Mouse (Mus musculus): ENCODE data around the gene Neurod4. TPM values are rescaled to one million over a fixed set of nuclear protein-coding genes. Genes with fewer than 3 reads are reported as not detected.

Gene Neurod4
- polyA plus RNA-seq, 1 experiment: not detected

DNA sequence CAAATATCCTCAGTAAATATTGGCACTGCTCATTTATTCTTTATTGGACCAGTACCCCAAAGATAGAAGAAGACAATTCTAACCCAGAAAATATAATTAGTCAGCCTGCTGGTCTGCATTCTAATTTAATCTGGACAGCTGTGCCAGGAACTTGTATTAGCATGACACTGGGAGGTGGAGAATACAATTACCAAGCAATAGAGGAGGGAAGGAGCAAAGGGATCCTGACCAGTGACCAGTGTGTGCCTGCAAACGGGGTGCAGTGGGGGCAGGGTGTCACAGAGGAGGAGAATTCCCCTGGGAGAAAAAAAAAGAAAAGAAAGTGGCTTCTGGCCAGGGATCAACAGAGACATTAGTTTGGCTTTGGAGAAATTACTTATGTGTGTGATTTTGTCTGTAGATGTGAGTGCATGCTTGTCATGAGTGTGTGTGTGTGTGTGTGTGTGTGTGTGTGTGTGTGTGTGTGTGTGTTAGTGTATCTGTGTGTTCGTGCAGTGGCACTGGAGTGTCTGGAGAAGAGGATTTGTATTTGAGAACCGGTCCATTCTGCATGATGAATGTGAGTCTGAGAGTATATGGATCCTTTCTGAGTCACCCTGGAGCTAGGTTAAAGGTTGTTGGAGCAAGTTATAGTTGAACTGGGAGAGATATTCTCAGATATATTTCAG lies 13.8 kb upstream of the Neurod4 start:
- Histone ChIP-seq H3K4me3 (ENCODE audit: insufficient read depth, poor library complexity, severe bottlenecking) (no peak overlapping the region), H3ac (ENCODE audit: control insufficient read depth, insufficient read length, low read depth) (no peak overlapping the region), H3K27me3 (ENCODE audit: control insufficient read depth, insufficient read depth, insufficient read length) (no peaks in the 10 kb centered on the region), H3K79me2 (ENCODE audit: control insufficient read depth, insufficient read depth) (no peaks in the 10 kb centered on the region), H3K36me3 (ENCODE audit: control insufficient read depth, insufficient read depth) (no peaks in the 10 kb centered on the region), H3K79me3 (ENCODE audit: low read depth) (no peaks in the 10 kb centered on the region)
- no peak for TF ChIP-seq MYOD1 (IDR thresholded peaks at IDR 0.05; ENCODE audit: control insufficient read depth, insufficient read length, low read depth)
- no peak for TF ChIP-seq MYOG (IDR thresholded peaks at IDR 0.05; ENCODE audit: control insufficient read depth, extremely low read depth, insufficient read length)
- no peak for TF ChIP-seq FOSL1 (IDR thresholded peaks at IDR 0.05; ENCODE audit: insufficient read depth, low read length, poor library complexity, severe bottlenecking)
- no peak for TF ChIP-seq USF1 (IDR thresholded peaks at IDR 0.05; ENCODE audit: low read depth)
- no peak for TF ChIP-seq CTCF (IDR thresholded peaks at IDR 0.05; ENCODE audit: control insufficient read depth, insufficient read depth, insufficient read length)

DNA sequence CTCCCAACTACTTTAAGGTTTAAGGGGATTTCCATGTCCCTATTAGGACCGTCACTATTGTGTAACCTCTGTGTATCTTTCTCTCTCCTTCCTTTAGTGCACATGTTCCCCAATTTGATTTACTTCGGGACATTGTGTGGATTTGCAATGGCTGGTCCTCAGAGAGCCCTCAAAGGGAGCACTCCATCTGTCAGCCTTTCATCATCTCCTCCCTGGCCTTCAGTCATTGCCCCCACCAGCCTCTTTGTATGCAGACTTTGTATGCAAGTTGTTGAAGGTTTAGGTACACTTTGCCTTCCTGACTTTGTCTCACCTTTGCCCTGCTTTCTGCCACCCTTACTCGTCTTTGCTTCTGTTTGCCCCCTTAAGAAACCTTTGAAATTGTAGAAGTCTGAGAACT lies 8.0 kb upstream of the Neurod4 start:
- H3K27me3 ChIP-seq (ENCODE audit: control insufficient read depth, insufficient read depth, insufficient read length): no peaks in the 10 kb centered on the region
- no peaks in the 10 kb centered on the region for H3K79me3 ChIP-seq (ENCODE audit: low read depth)
- H3K36me3 ChIP-seq (ENCODE audit: control insufficient read depth, insufficient read depth): no peaks in the 10 kb centered on the region
- H3K4me3 ChIP-seq (ENCODE audit: insufficient read depth, poor library complexity, severe bottlenecking): no peak overlapping the region
- H3K79me2 ChIP-seq (ENCODE audit: control insufficient read depth, insufficient read depth): no peaks in the 10 kb centered on the region
- TF ChIP-seq FOSL1 (IDR thresholded peaks at IDR 0.05; ENCODE audit: insufficient read depth, low read length, poor library complexity, severe bottlenecking) (no peak), USF1 (IDR thresholded peaks at IDR 0.05; ENCODE audit: low read depth) (no peak), MAX (IDR thresholded peaks at IDR 0.05) (no peak), CEBPB (IDR thresholded peaks at IDR 0.05; ENCODE audit: low read depth) (no peak), MYOG (IDR thresholded peaks at IDR 0.05; ENCODE audit: control insufficient read depth, extremely low read depth, insufficient read length) (no peak), MYOD1 (IDR thresholded peaks at IDR 0.05; ENCODE audit: control insufficient read depth, insufficient read length, low read depth) (no peak), CTCF (IDR thresholded peaks at IDR 0.05; ENCODE audit: control insufficient read depth, insufficient read depth, insufficient read length) (no peak)
- no peak overlapping the region for H3ac ChIP-seq (ENCODE audit: control insufficient read depth, insufficient read length, low read depth)

DNA sequence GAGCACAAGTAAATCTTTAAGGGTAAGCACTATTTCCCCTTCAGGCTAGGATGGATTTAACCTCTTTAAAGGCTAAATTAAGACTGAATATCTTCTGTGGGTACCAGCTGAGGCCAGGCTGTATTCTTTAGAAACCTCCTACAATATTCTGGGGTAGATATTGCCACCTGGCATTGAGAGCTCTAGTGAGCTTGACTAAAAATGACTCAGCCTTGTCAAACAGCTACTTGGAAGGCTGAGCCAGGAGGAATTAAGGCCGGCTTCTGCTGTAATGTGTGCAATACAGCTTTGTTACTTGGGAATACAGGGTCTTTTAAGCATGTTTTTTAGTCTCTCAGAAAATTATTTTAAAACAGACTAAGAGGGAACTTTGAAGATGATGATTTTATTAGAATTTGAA lies 7.2 kb upstream of the Neurod4 start:
- no peak overlapping the region for H3K4me3 ChIP-seq (ENCODE audit: insufficient read depth, poor library complexity, severe bottlenecking)
- H3K79me3 ChIP-seq (ENCODE audit: low read depth): no peaks in the 10 kb centered on the region
- no peaks in the 10 kb centered on the region for H3K79me2 ChIP-seq (ENCODE audit: control insufficient read depth, insufficient read depth)
- TF ChIP-seq MYOD1 (IDR thresholded peaks at IDR 0.05; ENCODE audit: control insufficient read depth, insufficient read length, low read depth) (no peak), CTCF (IDR thresholded peaks at IDR 0.05; ENCODE audit: control insufficient read depth, insufficient read depth, insufficient read length) (no peak), MAX (IDR thresholded peaks at IDR 0.05) (no peak), USF1 (IDR thresholded peaks at IDR 0.05; ENCODE audit: low read depth) (no peak), CEBPB (IDR thresholded peaks at IDR 0.05; ENCODE audit: low read depth) (no peak), FOSL1 (IDR thresholded peaks at IDR 0.05; ENCODE audit: insufficient read depth, low read length, poor library complexity, severe bottlenecking) (no peak)
- H3K27me3 ChIP-seq (ENCODE audit: control insufficient read depth, insufficient read depth, insufficient read length): no peaks in the 10 kb centered on the region
- H3K36me3 ChIP-seq (ENCODE audit: control insufficient read depth, insufficient read depth): no peaks in the 10 kb centered on the region
- no peak overlapping the region for H3ac ChIP-seq (ENCODE audit: control insufficient read depth, insufficient read length, low read depth)

DNA sequence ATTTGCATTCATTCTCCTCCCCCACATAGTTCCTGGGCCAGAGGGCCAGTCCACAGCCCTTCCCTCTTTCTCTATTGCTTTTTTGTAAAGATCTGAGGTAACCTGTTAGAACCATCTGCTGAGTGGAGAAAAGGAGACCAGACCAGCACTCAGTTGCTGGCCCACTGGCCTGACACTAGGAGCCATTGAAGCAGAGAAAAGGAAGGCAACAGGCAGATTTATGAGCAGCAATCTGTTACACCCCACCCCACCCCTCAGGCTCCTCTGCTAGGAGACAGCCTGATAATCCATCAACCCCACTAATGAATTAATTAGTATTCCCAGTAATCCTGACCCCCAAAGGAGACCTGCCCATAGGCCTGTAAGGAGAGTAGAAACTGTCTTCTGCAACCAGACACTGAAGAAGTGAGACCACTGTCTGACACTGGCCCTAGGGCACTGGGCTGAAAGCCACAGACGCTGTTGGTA lies 2.0 kb upstream of the Neurod4 start:
- TF ChIP-seq FOSL1 (IDR thresholded peaks at IDR 0.05; ENCODE audit: insufficient read depth, low read length, poor library complexity, severe bottlenecking): no peak
- TF ChIP-seq CTCF (IDR thresholded peaks at IDR 0.05; ENCODE audit: control insufficient read depth, insufficient read depth, insufficient read length): no peak
- no peak for TF ChIP-seq MYOG (IDR thresholded peaks at IDR 0.05; ENCODE audit: control insufficient read depth, extremely low read depth, insufficient read length)
- no peak for TF ChIP-seq MAX (IDR thresholded peaks at IDR 0.05)
- no peak for TF ChIP-seq CEBPB (IDR thresholded peaks at IDR 0.05; ENCODE audit: low read depth)
- TF ChIP-seq MYOD1 (IDR thresholded peaks at IDR 0.05; ENCODE audit: control insufficient read depth, insufficient read length, low read depth): no peak
- TF ChIP-seq USF1 (IDR thresholded peaks at IDR 0.05; ENCODE audit: low read depth): no peak
- no peaks in the 10 kb centered on the region for H3K36me3 ChIP-seq (ENCODE audit: control insufficient read depth, insufficient read depth)

DNA sequence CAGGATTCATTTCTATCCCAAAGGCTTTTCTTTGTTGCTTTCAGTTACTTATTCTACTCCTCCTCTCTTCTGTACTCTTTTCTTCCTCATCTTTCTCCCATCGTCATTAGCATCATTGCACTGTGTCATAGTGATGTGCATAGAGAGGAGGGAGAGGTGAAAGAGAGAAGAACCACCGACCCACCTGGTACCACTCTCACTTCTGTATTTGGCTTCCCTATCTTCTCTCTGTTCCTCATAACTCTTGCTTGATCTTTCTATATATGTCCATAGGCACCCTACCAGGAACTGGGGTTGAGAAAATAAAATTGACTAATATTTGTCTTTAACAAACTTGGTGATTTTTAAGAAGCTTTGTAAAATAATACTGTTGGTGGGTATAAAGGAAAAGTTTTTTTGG lies 3.5 kb downstream of the Neurod4 start:
- H3K79me3 ChIP-seq (ENCODE audit: low read depth): no peaks in the 10 kb centered on the region
- TF ChIP-seq FOSL1 (IDR thresholded peaks at IDR 0.05; ENCODE audit: insufficient read depth, low read length, poor library complexity, severe bottlenecking): no peak
- TF ChIP-seq CTCF (IDR thresholded peaks at IDR 0.05; ENCODE audit: control insufficient read depth, insufficient read depth, insufficient read length): no peak
- TF ChIP-seq CEBPB (IDR thresholded peaks at IDR 0.05; ENCODE audit: low read depth): no peak
- TF ChIP-seq MYOG (IDR thresholded peaks at IDR 0.05; ENCODE audit: control insufficient read depth, extremely low read depth, insufficient read length): no peak
- no peak for TF ChIP-seq MAX (IDR thresholded peaks at IDR 0.05)
- TF ChIP-seq MYOD1 (IDR thresholded peaks at IDR 0.05; ENCODE audit: control insufficient read depth, insufficient read length, low read depth): no peak
- TF ChIP-seq USF1 (IDR thresholded peaks at IDR 0.05; ENCODE audit: low read depth): no peak
- no peak overlapping the region for H3K4me3 ChIP-seq (ENCODE audit: insufficient read depth, poor library complexity, severe bottlenecking)
- no peaks in the 10 kb centered on the region for H3K36me3 ChIP-seq (ENCODE audit: control insufficient read depth, insufficient read depth)
- H3K27me3 ChIP-seq (ENCODE audit: control insufficient read depth, insufficient read depth, insufficient read length): no peaks in the 10 kb centered on the region
- no peak overlapping the region for H3ac ChIP-seq (ENCODE audit: control insufficient read depth, insufficient read length, low read depth)
- no peaks in the 10 kb centered on the region for H3K79me2 ChIP-seq (ENCODE audit: control insufficient read depth, insufficient read depth)

More for the DNA sequence above, 2.0 kb upstream of the Neurod4 start:
- Histone ChIP-seq H3ac (ENCODE audit: control insufficient read depth, insufficient read length, low read depth) (no peak overlapping the region), H3K79me2 (ENCODE audit: control insufficient read depth, insufficient read depth) (no peaks in the 10 kb centered on the region), H3K79me3 (ENCODE audit: low read depth) (no peaks in the 10 kb centered on the region), H3K27me3 (ENCODE audit: control insufficient read depth, insufficient read depth, insufficient read length) (no peaks in the 10 kb centered on the region), H3K4me3 (ENCODE audit: insufficient read depth, poor library complexity, severe bottlenecking) (no peak overlapping the region)

Data from C2C12 (cell line).